In the genomic region with DNA sequence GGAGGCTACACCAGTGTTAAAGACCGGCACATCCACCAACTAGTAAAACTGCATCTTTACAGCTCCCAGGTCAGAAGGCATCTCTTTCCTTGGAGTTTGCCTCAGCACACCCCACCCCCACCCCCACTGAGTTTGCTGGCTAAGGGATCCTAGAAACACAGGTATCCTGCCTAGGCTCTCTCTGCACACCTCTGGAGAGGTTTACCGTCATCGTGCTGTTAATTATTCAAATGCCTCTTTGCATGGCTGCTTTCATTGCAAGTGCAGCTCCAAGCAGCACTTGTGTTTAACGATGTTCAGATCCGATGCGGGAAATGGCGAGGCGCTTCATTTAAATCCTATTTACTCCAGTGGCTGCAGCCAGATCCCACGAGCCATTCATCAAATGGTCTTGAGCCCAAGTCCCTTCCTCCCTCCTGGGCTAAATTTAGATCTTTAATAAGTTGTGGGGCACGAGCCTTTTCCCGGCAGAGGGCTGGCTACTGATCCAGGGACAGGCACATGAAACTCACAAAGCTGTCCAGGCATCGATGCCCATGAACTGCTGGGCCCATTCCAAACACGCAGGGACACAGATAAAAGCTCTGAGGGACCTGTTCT, we compare ENCODE assay signal across 11 mouse cellular contexts.
DNase-seq lines count a peak whose midpoint lies in the region; ATAC-seq and TF ChIP-seq lines count a peak whose summit lies in the region.
"Had no signal": no experiment of that assay in that cellular context is flagged by ENCODE, and none has a peak within 500 bp of the region (broad histone marks: within the 10 kb centered on the region; RNA-seq: fewer than 3 reads in every experiment).

No protein-coding gene starts in this region.

- H3K4me2 ChIP-seq in heart, postnatal 0 days (ENCODE audit: low read depth, low read length) = no peak overlapping the region
- H3K4me2 ChIP-seq in limb, embryonic 13.5 days (replicated peaks) = peak overlapping the region; percentile 2
- H3K4me2 ChIP-seq: liver, embryonic 13.5 days had no signal

- TF ChIP-seq EP300 in heart, postnatal 0 days (IDR thresholded peaks at IDR 0.05; ENCODE audit: low read depth) = no peak

- H3K4me1 ChIP-seq in heart, postnatal 0 days (ENCODE audit: control insufficient read depth, insufficient read depth) = peaks cover 14% of the 10 kb centered on the region; the same call in 1 of the 2 replicates
- H3K4me1 ChIP-seq in limb, embryonic 13.5 days = peaks cover 9% of the 10 kb centered on the region
- H3K4me1 ChIP-seq: liver, embryonic 13.5 days had no signal

- no peak for TF ChIP-seq POLR2A in brain, embryonic 14.5 days (IDR thresholded peaks at IDR 0.05; ENCODE audit: borderline replicate concordance, extremely low read depth, insufficient read depth, insufficient read length, poor library complexity, severe bottlenecking)

- no peaks in the 10 kb centered on the region for H3K27me3 ChIP-seq in heart, postnatal 0 days (ENCODE audit: control insufficient read depth, insufficient read depth, low read length)
- no peaks in the 10 kb centered on the region for H3K27me3 ChIP-seq in limb, embryonic 13.5 days
- H3K27me3 ChIP-seq: liver, embryonic 13.5 days had no signal

- no peak for TF ChIP-seq CTCF in brain, embryonic 14.5 days (IDR thresholded peaks at IDR 0.05; ENCODE audit: borderline replicate concordance, extremely low read depth, insufficient read depth, insufficient read length)
- TF ChIP-seq CTCF in heart, postnatal 0 days (IDR thresholded peaks at IDR 0.05; ENCODE audit: low read depth) = no peak

- no peaks in the 10 kb centered on the region for H3K36me3 ChIP-seq in heart, postnatal 0 days (replicated peaks; ENCODE audit: control insufficient read depth, insufficient read depth, low read length)
- no peaks in the 10 kb centered on the region for H3K36me3 ChIP-seq in limb, embryonic 13.5 days
- H3K36me3 ChIP-seq: liver, embryonic 13.5 days had no signal

- DNase-seq in heart, adult 18-20 months = peak; percentile 49 to 73
- DNase-seq in heart, postnatal 25 days (ENCODE audit: low spot score) = no peak
- peak; percentile 73 for DNase-seq in brain, embryonic 14.5 days (ENCODE audit: low read depth)
- DNase-seq in heart, postnatal 0 days (ENCODE audit: low spot score) = peak; percentile 49
- DNase-seq in thymus, postnatal 4 days = no peak
- no peak for DNase-seq in cerebellum, postnatal 36 days
- no peak for DNase-seq in ovary, postnatal 14 days (ENCODE audit: low spot score)
- DNase-seq: cerebellum, adult 11-12 months; liver, embryonic 13.5 days had no signal

- H3K4me3 ChIP-seq in heart, postnatal 0 days (ENCODE audit: low read depth, low read length) = no peak overlapping the region
- no peak overlapping the region for H3K4me3 ChIP-seq in limb, embryonic 13.5 days
- H3K4me3 ChIP-seq: liver, embryonic 13.5 days; megakaryocyte, embryonic 14.5 days had no signal

- intact Hi-C loops in heart, postnatal 25 days (cut with DNase I) = loop anchor here (5.0 kb wide), 1 partner anchor 64 kb away; no protein-coding TSS in a partner anchor

- H3K27ac ChIP-seq in heart, postnatal 0 days (ENCODE audit: low read depth) = no peak overlapping the region
- H3K27ac ChIP-seq in limb, embryonic 13.5 days = no peak overlapping the region
- H3K27ac ChIP-seq: liver, embryonic 13.5 days had no signal

- no peak overlapping the region for H3K9ac ChIP-seq in heart, postnatal 0 days (replicated peaks; ENCODE audit: low read depth, low read length)
- no peak overlapping the region for H3K9ac ChIP-seq in limb, embryonic 13.5 days
- H3K9ac ChIP-seq: liver, embryonic 13.5 days had no signal

- H3K9me3 ChIP-seq in heart, postnatal 0 days (replicated peaks; ENCODE audit: control insufficient read depth, low read length) = no peaks in the 10 kb centered on the region
- no peaks in the 10 kb centered on the region for H3K9me3 ChIP-seq in limb, embryonic 13.5 days
- H3K9me3 ChIP-seq: liver, embryonic 13.5 days had no signal

- 31% methylated on average over 13 of the region's 13 CpGs for WGBS in heart, postnatal 0 days
- WGBS in limb, embryonic 13.5 days = 21% methylated on average over 13 of the region's 13 CpGs

- ATAC-seq in heart, postnatal 0 days (ENCODE audit: insufficient read depth, low read depth) = peak; percentile 60
- no peak for ATAC-seq in limb, embryonic 13.5 days (ENCODE audit: low FRiP score, low read depth)

Comparison
In these comparisons a context has a peak if more than half of its experiments do, and no peak if none do; other contexts are left out.
1. DNase-seq: peak in heart, adult 18-20 months (2 of 2), brain, embryonic 14.5 days (single experiment) and heart, postnatal 0 days (single experiment); none in heart, postnatal 25 days (single experiment), thymus, postnatal 4 days (single experiment), cerebellum, postnatal 36 days (0 of 2) and ovary, postnatal 14 days (single experiment).